Mouse (Mus musculus): Measurements from ENCODE around the gene Pappa2.

DNA sequence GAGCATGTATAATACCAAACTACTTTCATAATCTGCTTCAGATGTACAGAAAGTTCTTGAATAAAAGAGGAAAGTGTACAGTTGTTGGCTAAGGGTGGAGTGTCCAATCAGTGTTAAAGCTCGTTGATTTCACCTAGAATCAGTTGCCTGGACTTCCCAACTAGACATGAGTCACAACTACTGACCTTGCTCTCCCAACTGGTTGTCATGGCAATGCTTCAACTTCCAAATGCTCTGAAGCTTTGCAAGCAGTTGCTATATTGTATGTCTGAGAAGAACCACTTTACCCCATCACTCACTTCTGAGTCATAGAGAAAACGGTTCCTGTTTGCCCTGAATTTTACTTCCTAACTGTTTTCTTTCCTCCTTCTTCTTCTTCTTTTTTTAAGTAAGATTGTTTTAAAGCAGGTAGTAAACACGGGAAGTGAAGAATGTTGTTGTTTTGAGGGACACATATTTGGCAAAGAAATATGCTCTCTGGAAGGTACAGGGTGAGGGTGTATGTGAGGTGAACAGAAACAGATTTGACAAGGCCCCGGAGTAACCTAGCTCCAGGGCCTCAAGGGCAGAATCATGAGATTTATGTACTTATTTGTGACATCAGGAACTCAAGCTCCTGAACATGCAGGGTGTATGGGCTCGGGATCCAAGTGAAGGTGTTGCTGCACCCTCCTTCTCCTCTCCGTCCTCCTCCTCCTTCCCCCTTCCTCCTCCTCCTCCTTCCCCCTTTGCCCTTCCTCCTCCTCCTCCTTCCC, 32.1 kb downstream of the Pappa2 start:
- TF ChIP-seq CTCF (IDR thresholded peaks at IDR 0.05; ENCODE audit: low read depth) (no peak), EP300 (IDR thresholded peaks at IDR 0.05; ENCODE audit: low read depth) (no peak)

All from liver, embryonic 14.5 days (tissue).